Mouse (Mus musculus): ENCODE measurements around the gene Tead2.

DNA sequence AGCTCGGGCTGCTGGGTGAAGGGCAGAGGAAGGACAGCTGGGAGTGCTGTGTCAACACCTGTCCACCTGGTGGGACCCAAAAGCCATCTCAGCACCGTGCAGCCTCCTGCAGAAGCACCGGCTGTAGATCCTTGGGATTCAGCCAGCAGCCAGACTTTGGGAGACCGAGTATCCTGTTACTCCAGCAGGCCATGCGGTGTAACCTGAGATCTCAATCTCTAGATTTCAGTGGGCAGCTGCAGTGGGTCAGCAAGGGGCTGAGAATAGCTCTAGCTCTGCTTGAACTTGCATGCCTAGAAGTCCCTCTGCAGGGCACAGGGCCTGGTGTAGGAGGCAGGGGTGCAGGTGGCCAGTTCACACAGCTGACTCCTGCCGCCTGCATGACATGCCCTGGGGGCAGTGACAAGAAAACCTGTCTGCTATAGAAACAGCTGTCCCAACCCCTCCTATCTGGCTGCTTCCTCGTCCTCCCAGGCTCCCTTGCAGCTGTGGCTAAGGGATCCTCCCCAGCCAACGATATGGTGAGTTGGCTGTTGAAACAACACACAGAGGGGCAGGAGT is 23.7 kb upstream of the Tead2 start:
- TF ChIP-seq CTCF (IDR thresholded peaks at IDR 0.05; ENCODE audit: borderline replicate concordance, extremely low read depth, insufficient read depth, insufficient read length) = no peak
- no peak for TF ChIP-seq POLR2A (IDR thresholded peaks at IDR 0.05; ENCODE audit: borderline replicate concordance, extremely low read depth, insufficient read depth, insufficient read length, poor library complexity, severe bottlenecking)

Data from brain, embryonic 14.5 days (tissue).